Mouse (Mus musculus) stomach, embryonic 16.5 days (tissue): ENCODE measurements around the gene Sumo2. TPM values are rescaled to one million over a fixed set of nuclear protein-coding genes. Genes with fewer than 3 reads are reported as not detected.
"Not testable (repeated sequence)": the region's sequence is repeated elsewhere in the genome, so short reads cannot be mapped to it uniquely, and the experiment has no call there.

ENCODE experiments used
- ATAC-seq: fragments of 200-750 bp; cut with Nextera tagmentation; 2 replicates; pipeline ENCODE4 v1.8.0; 2017; ENCODE audit warnings: moderate number of reproducible peaks, moderate TSS enrichment; ENCODE audit not compliant: insufficient read depth, low FRiP score
- H3K27ac ChIP-seq: fragments of 300-500 bp; sonication (generic); 2 replicates; pipeline ENCODE4 v1.5.1; 2014; ENCODE audit warnings: low read length
- H3K27me3 ChIP-seq: fragments of 300-500 bp; sonication (generic); 2 replicates; pipeline ENCODE4 v1.6.1; 2014; ENCODE audit warnings: low read length, control low read depth, mixed read lengths; ENCODE audit not compliant: control insufficient read depth, insufficient read depth
- H3K36me3 ChIP-seq: fragments of 300-500 bp; sonication (generic); 2 replicates; pipeline ENCODE4 v1.6.1; 2014; ENCODE audit warnings: low read length; ENCODE audit not compliant: control insufficient read depth, insufficient read depth
- H3K4me1 ChIP-seq: fragments of 300-500 bp; sonication (generic); 2 replicates; pipeline ENCODE4 v1.6.1; 2014; ENCODE audit warnings: low read length, control low read depth, mixed read lengths; ENCODE audit not compliant: control insufficient read depth, insufficient read depth
- H3K4me2 ChIP-seq: fragments of 300-500 bp; sonication (generic); 2 replicates; pipeline ENCODE4 v1.6.1; 2014; ENCODE audit warnings: low read depth, low read length, mixed read lengths
- H3K4me3 ChIP-seq: fragments of 300-500 bp; sonication (generic); replicated peaks from 2 replicates; pipeline ENCODE4 v1.5.1; 2014; ENCODE audit warnings: mild to moderate bottlenecking, low read length
- H3K9ac ChIP-seq: fragments of 300-500 bp; sonication (generic); 2 replicates; pipeline ENCODE4 v1.6.1; 2014; ENCODE audit warnings: low read length
- H3K9me3 ChIP-seq: fragments of 300-500 bp; sonication (generic); replicated peaks from 2 replicates; pipeline ENCODE4 v1.6.1; 2016; ENCODE audit warnings: low read length, control low read depth; ENCODE audit not compliant: control insufficient read depth
- WGBS: fragments of 180-500 bp; shearing (Covaris S2); extraction: QIAGEN DNeasy Blood & Tissue Kit; methylation state at CpG from one replicate; pipeline ENCODE4 v1.1.7; 2014; 5-methylcytosine and 5-hydroxymethylcytosine counted together
- polyA plus RNA-seq: library from polyadenylated mRNA; unstranded; fragments of >200 nt; fragmentation: Nextera tagmentation; extraction: Ambion mirVana; gene quantifications from 2 replicates; pipeline ENCODE4 v1.2.1, GENCODE M21; 2015

Sumo2 gene
- polyA plus RNA-seq, 1 experiment from 2014 or later: 737 TPM

DNA sequence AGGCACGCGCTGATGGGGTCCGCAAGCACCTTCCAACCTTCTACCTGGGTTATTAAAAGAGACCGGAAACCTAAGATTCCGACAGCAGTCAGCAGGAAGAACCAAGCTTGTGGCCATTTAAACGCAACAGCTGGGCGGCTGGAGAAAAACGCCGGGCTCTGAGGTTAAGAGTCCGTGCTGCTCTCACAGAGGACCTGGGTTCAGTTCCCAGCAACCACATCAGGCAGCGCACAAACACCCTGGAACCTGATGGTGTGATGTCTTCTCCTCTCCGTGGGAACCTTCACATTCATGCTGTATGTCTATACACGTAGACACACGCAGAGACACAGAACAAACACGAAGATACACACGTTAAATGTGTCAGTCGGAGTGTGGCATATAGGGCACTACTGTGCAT, 19.6 kb upstream of the Sumo2 start:
- H3K27me3 ChIP-seq: no peaks in the 10 kb centered on the region
- H3K9me3 ChIP-seq: no peaks in the 10 kb centered on the region
- H3K4me2 ChIP-seq: no peak overlapping the region
- H3K4me1 ChIP-seq: no peaks in the 10 kb centered on the region
- H3K27ac ChIP-seq: no peak overlapping the region
- WGBS: 76% methylated on average over 17 of the region's 17 CpGs
- no peak overlapping the region for H3K9ac ChIP-seq
- H3K36me3 ChIP-seq: no peaks in the 10 kb centered on the region
- H3K4me3 ChIP-seq: no peak overlapping the region
- ATAC-seq: no peak

DNA sequence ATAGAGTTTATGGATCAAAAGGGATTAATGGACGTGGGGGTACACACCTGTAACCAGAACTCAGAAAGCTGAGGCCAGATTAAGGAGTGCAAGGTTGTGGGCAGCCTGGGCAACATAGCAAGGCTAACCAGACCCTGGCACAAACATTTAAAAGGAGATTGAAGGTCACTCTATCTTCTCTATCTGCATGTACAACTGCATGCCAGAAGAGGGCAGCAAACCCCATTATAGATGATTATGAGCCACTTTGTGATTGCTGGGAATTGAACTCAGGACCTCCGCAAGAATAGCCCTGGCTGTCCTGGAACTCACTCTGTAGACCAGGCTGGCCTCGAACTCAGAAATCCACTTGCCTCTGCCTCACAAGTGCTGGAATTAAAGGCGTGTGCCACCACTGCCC, 16.7 kb upstream of the Sumo2 start:
- Histone ChIP-seq H3K27ac (no peak overlapping the region), H3K27me3 (no peaks in the 10 kb centered on the region), H3K9ac (no peak overlapping the region), H3K9me3 (no peaks in the 10 kb centered on the region), H3K36me3 (no peaks in the 10 kb centered on the region), H3K4me3 (no peak overlapping the region), H3K4me2 (no peak overlapping the region), H3K4me1 (no peaks in the 10 kb centered on the region)
- ATAC-seq: no peak
- WGBS: 58% methylated on average over 4 of the region's 4 CpGs

DNA sequence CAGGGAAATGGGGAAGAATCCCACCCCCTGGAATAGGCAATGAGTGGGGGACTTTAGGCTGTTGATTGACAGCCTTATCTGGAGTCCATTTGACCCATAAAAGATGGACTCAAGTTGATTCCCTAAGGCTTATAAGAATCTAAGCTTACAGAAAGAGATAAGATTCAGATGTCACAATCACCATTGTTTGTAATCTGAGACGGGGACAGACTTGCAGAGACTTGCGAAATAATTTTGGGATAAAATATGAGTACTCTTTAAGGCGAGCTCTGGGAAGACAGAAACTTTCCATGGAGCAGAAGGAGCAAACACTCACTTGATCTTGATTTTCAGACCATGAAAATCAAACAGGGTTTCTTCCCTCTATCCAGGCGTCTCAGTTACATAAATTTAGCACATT, 7.5 kb upstream of the Sumo2 start:
- WGBS: 62% methylated on average over 4 of the region's 4 CpGs
- no peak overlapping the region for H3K9ac ChIP-seq
- no peaks in the 10 kb centered on the region for H3K27me3 ChIP-seq
- no peak overlapping the region for H3K4me2 ChIP-seq
- H3K4me3 ChIP-seq: no peak overlapping the region
- no peaks in the 10 kb centered on the region for H3K36me3 ChIP-seq
- no peak overlapping the region for H3K27ac ChIP-seq
- ATAC-seq: no peak
- H3K4me1 ChIP-seq: no peaks in the 10 kb centered on the region
- H3K9me3 ChIP-seq: no peaks in the 10 kb centered on the region

DNA sequence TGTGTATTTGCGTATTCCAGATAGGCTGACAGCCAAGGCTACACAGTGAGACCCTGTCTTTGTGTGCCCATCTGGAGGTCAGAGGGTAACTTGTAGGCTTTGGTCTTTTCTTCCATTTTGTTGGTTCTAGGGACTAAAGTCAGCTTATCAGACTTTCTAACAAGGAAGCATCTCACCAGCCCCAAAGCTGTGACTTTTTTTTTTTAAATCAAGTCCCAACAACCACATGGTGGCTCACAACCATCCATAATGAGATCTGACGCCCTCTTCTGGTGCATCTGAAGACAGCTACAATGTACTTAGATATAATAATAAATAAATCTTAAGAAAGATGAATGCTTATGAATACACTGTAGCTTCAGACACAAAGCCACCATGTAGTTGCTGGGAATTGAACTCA, 2.0 kb upstream of the Sumo2 start:
- 55% methylated on average over 2 of the region's 2 CpGs for WGBS
- Histone ChIP-seq H3K27ac (no peak overlapping the region), H3K27me3 (no peaks in the 10 kb centered on the region), H3K9ac (no peak overlapping the region), H3K36me3 (0 out of 2 replicates have a peak, but pooled peaks cover 2% of the 10 kb centered on the region), H3K4me2 (no peak overlapping the region), H3K9me3 (no peaks in the 10 kb centered on the region), H3K4me3 (no peak overlapping the region), H3K4me1 (peaks cover 3% of the 10 kb centered on the region; the same call in 1 of the 2 replicates)
- ATAC-seq: no peak

DNA sequence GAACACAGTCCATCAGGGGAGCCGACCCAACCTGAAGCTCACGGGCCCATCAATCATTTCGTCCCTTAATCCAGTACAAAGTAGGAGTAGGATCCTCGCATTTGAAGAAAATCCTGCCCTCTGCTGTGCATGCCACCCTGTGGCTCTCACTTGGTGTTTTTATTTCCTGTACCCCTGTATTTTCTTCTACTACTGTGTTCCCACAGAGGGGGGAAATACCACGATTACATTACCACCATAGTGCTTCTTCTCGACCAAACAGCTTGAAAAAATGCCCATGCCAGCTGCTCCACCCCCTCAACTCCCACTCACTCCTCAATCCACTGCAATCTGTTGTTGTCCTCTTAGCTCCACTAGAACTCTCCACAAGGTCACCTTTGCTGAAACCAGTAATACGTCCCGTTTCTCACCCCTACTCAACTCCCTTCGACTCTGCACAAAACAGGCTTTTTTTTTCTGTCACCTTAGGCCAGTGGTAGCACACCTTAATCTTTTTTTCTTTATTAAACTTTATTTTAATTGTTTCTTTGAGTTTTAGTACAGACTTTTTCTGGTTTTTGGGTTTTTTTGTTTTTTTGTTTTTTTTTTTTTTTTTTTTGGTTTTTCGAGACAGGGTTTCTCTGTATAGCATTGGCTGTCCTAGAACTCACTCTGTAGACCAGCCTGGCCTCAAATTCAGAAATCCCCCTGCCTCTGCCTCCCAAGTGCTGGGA, 936 bp upstream of the Sumo2 start:
- ATAC-seq: no peak

DNA sequence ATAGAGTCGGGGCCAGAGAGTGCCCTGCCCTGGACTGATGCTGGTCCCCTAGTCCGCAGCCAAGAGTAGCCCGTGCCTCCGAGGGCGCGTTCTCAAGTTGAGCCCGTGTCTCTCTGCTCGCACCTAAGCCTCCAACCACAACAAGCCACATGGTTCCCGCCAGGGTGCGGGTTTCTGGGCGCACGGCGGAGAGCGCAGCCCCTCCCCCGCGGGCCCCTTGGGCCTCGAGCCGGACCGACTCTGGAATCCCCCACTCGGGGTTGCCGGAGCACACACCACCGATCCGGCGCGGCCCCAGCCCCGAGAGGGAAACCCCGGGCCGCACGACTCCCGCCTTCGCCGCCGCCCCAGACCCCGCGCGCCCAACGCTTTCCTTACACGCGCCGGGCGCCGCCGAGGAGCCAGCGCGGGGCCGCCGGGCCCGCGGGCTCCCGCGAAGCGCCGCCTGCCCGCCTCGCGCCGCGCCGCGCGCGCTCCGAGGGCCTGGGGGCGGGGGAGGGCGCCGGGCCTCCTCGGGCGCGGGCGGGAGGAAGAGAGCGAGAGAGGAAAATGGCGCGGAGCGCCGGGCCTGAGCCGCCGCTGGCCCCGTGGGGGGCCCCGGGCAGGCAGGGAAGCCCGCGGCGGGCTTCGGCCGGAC, 557 bp downstream of the Sumo2 start:
- Histone ChIP-seq H3K36me3 (peaks cover 14% of the 10 kb centered on the region; the same call in 1 of the 2 replicates), H3K4me2 (peak overlapping the region; percentile 87), H3K9ac (peak overlapping the region; percentile 99), H3K9me3 (no peaks in the 10 kb centered on the region), H3K4me1 (peaks cover 3% of the 10 kb centered on the region; the same call in 1 of the 2 replicates), H3K27me3 (no peaks in the 10 kb centered on the region), H3K4me3 (peak overlapping the region; percentile 94), H3K27ac (peak overlapping the region; percentile 100)
- ATAC-seq: peak; percentile 77
- WGBS: under 1% methylated on average over 84 of the region's 84 CpGs

More for the DNA sequence above, 936 bp upstream of the Sumo2 start:
- H3K4me1 ChIP-seq: peaks cover 3% of the 10 kb centered on the region; the same call in 1 of the 2 replicates
- H3K27me3 ChIP-seq: no peaks in the 10 kb centered on the region
- no peak overlapping the region; the same call in 1 of the 2 replicates for H3K4me3 ChIP-seq
- H3K27ac ChIP-seq: peak overlapping the region; percentile 100
- H3K36me3 ChIP-seq: peaks cover 8% of the 10 kb centered on the region; the same call in 1 of the 2 replicates
- peak overlapping the region; percentile 52; the same call in 1 of the 2 replicates for H3K4me2 ChIP-seq
- WGBS: 75% methylated on average over 10 of the region's 10 CpGs
- peak overlapping the region; percentile 40; the same call in 1 of the 2 replicates for H3K9ac ChIP-seq
- H3K9me3 ChIP-seq: no peaks in the 10 kb centered on the region

DNA sequence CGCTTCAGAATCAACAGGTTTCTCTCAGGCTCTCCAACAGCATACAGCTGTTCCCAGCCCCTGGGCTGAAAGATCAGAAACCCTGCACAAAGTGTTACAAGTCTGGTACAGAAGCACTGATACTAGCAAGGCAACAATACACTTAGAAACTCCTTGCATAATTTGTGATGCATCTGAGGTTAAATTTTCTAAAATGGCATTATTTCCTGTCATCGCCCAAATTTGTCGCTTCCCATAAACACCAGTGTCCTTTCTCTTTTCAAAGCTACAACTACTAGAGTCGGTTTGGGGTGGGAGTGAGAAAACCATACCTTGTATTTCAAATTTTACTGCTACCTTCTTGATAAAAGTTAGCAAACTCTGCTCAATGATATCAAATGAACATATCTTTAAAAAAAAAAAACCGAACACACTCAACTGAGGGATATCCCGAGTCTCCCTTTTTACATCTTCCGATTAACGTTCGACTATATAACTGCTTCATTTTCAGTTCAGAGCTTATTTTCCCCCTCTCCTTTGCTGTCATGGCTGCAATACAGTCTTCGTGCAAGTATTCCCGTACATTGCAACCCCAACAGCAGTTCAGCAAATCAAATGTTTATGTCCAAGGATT, 1.2 kb downstream of the Sumo2 start:
- H3K9me3 ChIP-seq: no peaks in the 10 kb centered on the region
- H3K4me1 ChIP-seq: peaks cover 3% of the 10 kb centered on the region; the same call in 1 of the 2 replicates
- peaks cover 14% of the 10 kb centered on the region; the same call in 1 of the 2 replicates for H3K36me3 ChIP-seq
- H3K9ac ChIP-seq: peak overlapping the region; percentile 99
- peak overlapping the region; percentile 100 for H3K27ac ChIP-seq
- ATAC-seq: no peak
- no peaks in the 10 kb centered on the region for H3K27me3 ChIP-seq
- H3K4me2 ChIP-seq: peak overlapping the region; percentile 87
- peak overlapping the region; percentile 94 for H3K4me3 ChIP-seq
- 3% methylated on average over 11 of the region's 11 CpGs for WGBS

DNA sequence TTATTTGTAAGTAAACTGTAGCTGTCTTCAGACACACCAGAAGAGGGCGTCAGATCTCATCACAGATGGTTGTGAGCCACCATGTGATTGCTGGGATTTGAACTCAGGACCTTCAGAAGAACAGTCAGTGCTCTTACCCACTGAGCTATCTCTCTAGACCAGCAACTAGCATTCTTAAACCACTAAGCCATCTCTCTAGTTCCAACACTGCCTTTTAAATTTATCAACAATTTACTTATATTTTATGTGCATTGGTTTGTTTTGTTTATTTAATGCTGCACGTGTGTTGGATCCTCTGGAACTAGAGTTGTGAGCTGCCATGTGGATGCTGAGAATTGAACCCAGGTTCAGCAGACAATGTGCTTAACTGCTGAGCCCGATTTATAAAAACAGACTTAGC, 9.6 kb downstream of the Sumo2 start:
- peaks cover 31% of the 10 kb centered on the region for H3K36me3 ChIP-seq
- not testable (repeated sequence) for ATAC-seq
- 71% methylated on average over 3 of the region's 3 CpGs for WGBS

DNA sequence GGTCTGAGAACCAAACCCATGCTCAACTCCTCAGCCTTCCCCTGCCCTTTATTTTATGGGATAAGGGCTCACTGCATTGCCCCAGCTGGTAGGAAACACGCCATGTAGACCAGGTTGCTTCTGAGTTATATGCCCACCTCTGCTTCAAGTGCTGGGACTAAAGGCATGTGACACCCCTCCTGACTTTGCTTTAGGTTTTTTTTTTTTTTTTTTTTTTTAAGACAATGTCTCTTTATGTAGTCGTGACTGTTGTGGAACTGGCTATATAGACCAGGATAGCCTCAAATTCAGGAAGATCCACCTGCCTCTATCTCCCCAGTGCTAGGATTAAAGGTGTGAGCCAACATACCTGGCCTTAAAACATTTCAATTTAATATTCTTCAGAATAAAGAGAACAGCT, 13.4 kb downstream of the Sumo2 start:
- 73% methylated on average over 2 of the region's 2 CpGs for WGBS
- no peak overlapping the region for H3K4me3 ChIP-seq
- no peak overlapping the region for H3K27ac ChIP-seq
- H3K36me3 ChIP-seq: peaks cover 25% of the 10 kb centered on the region
- no peak for ATAC-seq
- no peak overlapping the region for H3K9ac ChIP-seq
- H3K9me3 ChIP-seq: no peaks in the 10 kb centered on the region
- H3K4me2 ChIP-seq: no peak overlapping the region
- H3K4me1 ChIP-seq: no peaks in the 10 kb centered on the region
- no peaks in the 10 kb centered on the region for H3K27me3 ChIP-seq

More for the DNA sequence above, 9.6 kb downstream of the Sumo2 start:
- H3K4me1 ChIP-seq, H3K4me3 ChIP-seq, H3K4me2 ChIP-seq, H3K9me3 ChIP-seq, H3K27ac ChIP-seq, H3K9ac ChIP-seq, H3K27me3 ChIP-seq: not testable (repeated sequence)
